ENCODE assay signal across 26 mouse cellular contexts in the genomic region with DNA sequence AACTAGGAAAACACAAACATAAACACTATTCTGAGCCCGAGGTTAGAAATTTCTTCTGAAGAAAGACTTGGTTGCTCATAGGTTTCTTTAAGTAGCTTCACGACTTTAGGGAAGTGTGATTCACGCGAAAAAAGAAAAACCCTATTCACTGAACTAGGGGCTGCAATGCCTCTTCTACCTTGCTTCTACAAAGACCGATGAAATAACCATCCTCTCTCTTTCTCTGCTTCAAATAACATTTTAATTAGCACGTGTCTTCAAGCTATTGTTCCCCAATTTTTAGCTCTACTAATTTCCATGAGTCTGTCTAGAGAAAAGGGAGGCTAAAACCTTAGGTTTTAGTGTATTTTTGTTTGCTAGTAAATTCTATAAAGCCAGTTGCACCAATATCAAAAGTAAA. TPM values are rescaled to one million over a fixed set of nuclear protein-coding genes. Genes with fewer than 3 reads are reported as not detected.
DNase-seq lines count a peak whose midpoint lies in the region; ATAC-seq and TF ChIP-seq lines count a peak whose summit lies in the region.
"Had no signal": no experiment of that assay in that cellular context is flagged by ENCODE, and none has a peak within 500 bp of the region (broad histone marks: within the 10 kb centered on the region; RNA-seq: fewer than 3 reads in every experiment).

No protein-coding gene starts in this region.

- no peak overlapping the region for H3K4me2 ChIP-seq in forebrain, embryonic 12.5 days
- peak overlapping the region; percentile 6; the same call in 1 of the 2 replicates for H3K4me2 ChIP-seq in midbrain, embryonic 14.5 days (ENCODE audit: low read length)
- H3K4me2 ChIP-seq in midbrain, embryonic 11.5 days, result no peak overlapping the region
- H3K4me2 ChIP-seq in forebrain, embryonic 16.5 days (ENCODE audit: low read length), result no peak overlapping the region; the same call in 1 of the 2 replicates
- H3K4me2 ChIP-seq in kidney, embryonic 15.5 days, result no peak overlapping the region
- H3K4me2 ChIP-seq: embryonic facial prominence, embryonic 13.5 days; heart, embryonic 11.5 days; hindbrain, embryonic 12.5 days; hindbrain, embryonic 15.5 days; intestine, embryonic 15.5 days had no signal

- H3K4me3 ChIP-seq in forebrain, embryonic 10.5 days, result no peak overlapping the region
- no peak overlapping the region for H3K4me3 ChIP-seq in forebrain, embryonic 12.5 days (replicated peaks)
- H3K4me3 ChIP-seq in midbrain, embryonic 14.5 days (replicated peaks; ENCODE audit: low read depth, low read length), result no peak overlapping the region
- H3K4me3 ChIP-seq in midbrain, embryonic 11.5 days (ENCODE audit: low read depth, low read length), result no peak overlapping the region
- H3K4me3 ChIP-seq in forebrain, embryonic 16.5 days (replicated peaks; ENCODE audit: low read length), result no peak overlapping the region
- H3K4me3 ChIP-seq in lung, adult 2 months (replicated peaks; ENCODE audit: extremely low read depth, low read depth, low read length), result no peak overlapping the region
- no peak overlapping the region for H3K4me3 ChIP-seq in kidney, embryonic 15.5 days (replicated peaks)
- H3K4me3 ChIP-seq: embryonic facial prominence, embryonic 10.5 days; embryonic facial prominence, embryonic 13.5 days; erythroblast, embryonic 14.5 days; hindbrain, embryonic 12.5 days; hindbrain, embryonic 15.5 days; intestine, embryonic 15.5 days had no signal

- 38% methylated on average over 6 of the region's 6 CpGs for WGBS in forebrain, embryonic 10.5 days
- 17% methylated on average over 6 of the region's 6 CpGs for WGBS in forebrain, embryonic 12.5 days
- 23% methylated on average over 6 of the region's 6 CpGs for WGBS in midbrain, embryonic 14.5 days
- 34% methylated on average over 6 of the region's 6 CpGs for WGBS in midbrain, embryonic 11.5 days
- whole genome bisulfite sequencing in forebrain, embryonic 16.5 days, result 18% methylated on average over 6 of the region's 6 CpGs
- WGBS in lung, adult 2 months, result 71% methylated on average over 6 of the region's 6 CpGs
- 67% methylated on average over 6 of the region's 6 CpGs for WGBS in kidney, embryonic 15.5 days

- no peak for TF ChIP-seq CTCF in lung, adult 2 months (IDR thresholded peaks at IDR 0.05; ENCODE audit: insufficient read depth, low read length)

- no peak for TF ChIP-seq POLR2A in lung, adult 2 months (IDR thresholded peaks at IDR 0.05; ENCODE audit: borderline replicate concordance, extremely low read depth, low read depth, low read length)

- no peaks in the 10 kb centered on the region for H3K36me3 ChIP-seq in forebrain, embryonic 10.5 days (replicated peaks)
- no peaks in the 10 kb centered on the region for H3K36me3 ChIP-seq in forebrain, embryonic 12.5 days (replicated peaks)
- H3K36me3 ChIP-seq in midbrain, embryonic 14.5 days (ENCODE audit: control insufficient read depth, insufficient read depth, low read length), result no peaks in the 10 kb centered on the region
- H3K36me3 ChIP-seq in midbrain, embryonic 11.5 days (ENCODE audit: control insufficient read depth, insufficient read depth, low read length), result no peaks in the 10 kb centered on the region
- H3K36me3 ChIP-seq in forebrain, embryonic 16.5 days (ENCODE audit: control insufficient read depth, insufficient read depth), result no peaks in the 10 kb centered on the region
- H3K36me3 ChIP-seq in kidney, embryonic 15.5 days, result no peaks in the 10 kb centered on the region
- H3K36me3 ChIP-seq: embryonic facial prominence, embryonic 10.5 days; embryonic facial prominence, embryonic 13.5 days; G1E; hindbrain, embryonic 12.5 days; hindbrain, embryonic 15.5 days; intestine, embryonic 15.5 days had no signal

- ATAC-seq in forebrain, embryonic 12.5 days (ENCODE audit: low FRiP score), result no peak; the same call in 1 of the 2 replicates
- ATAC-seq in midbrain, embryonic 14.5 days (ENCODE audit: low FRiP score, low TSS enrichment), result no peak
- no peak for ATAC-seq in midbrain, embryonic 11.5 days (ENCODE audit: low FRiP score)
- ATAC-seq in forebrain, embryonic 16.5 days, result peak; percentile 50; the same call in 1 of the 2 replicates
- ATAC-seq in erythroid progenitor cell, adult 5-6 weeks (replicated peaks; ENCODE audit: low FRiP score, poor library complexity, severe bottlenecking), result no peak
- ATAC-seq in kidney, embryonic 15.5 days (replicated peaks; ENCODE audit: low FRiP score), result no peak
- ATAC-seq: intestine, embryonic 15.5 days; Patski had no signal

- no peak for DNase-seq in forebrain, embryonic 10.5 days (ENCODE audit: extremely low spot score, low spot score)
- DNase-seq in midbrain, embryonic 14.5 days, result peak; percentile 17
- DNase-seq in midbrain, embryonic 11.5 days (ENCODE audit: low spot score, missing footprints), result no peak
- DNase-seq in lung, adult 2 months, result no peak
- DNase-seq: adrenal gland, postnatal 14 days; B cell, adult 2 months; cerebellum, adult 11-12 months; cerebellum, adult 8-10 months; cerebellum, postnatal 36 days; gastrocnemius, postnatal 10 days; gastrocnemius, postnatal 36 days; kidney, adult 11 months had no signal

- H3K27me3 ChIP-seq in forebrain, embryonic 10.5 days (ENCODE audit: poor library complexity, severe bottlenecking), result no peaks in the 10 kb centered on the region
- no peaks in the 10 kb centered on the region for H3K27me3 ChIP-seq in forebrain, embryonic 12.5 days
- H3K27me3 ChIP-seq in midbrain, embryonic 14.5 days (ENCODE audit: control insufficient read depth, insufficient read depth, low read length), result no peaks in the 10 kb centered on the region
- no peaks in the 10 kb centered on the region for H3K27me3 ChIP-seq in midbrain, embryonic 11.5 days (ENCODE audit: control insufficient read depth, insufficient read depth, low read length)
- no peaks in the 10 kb centered on the region for H3K27me3 ChIP-seq in forebrain, embryonic 16.5 days (replicated peaks; ENCODE audit: control insufficient read depth, insufficient read depth, low read length)
- no peaks in the 10 kb centered on the region for H3K27me3 ChIP-seq in kidney, embryonic 15.5 days
- H3K27me3 ChIP-seq: CH12.LX; embryonic facial prominence, embryonic 13.5 days; hindbrain, embryonic 12.5 days; hindbrain, embryonic 15.5 days; intestine, embryonic 15.5 days had no signal

- no peak overlapping the region for H3K9ac ChIP-seq in forebrain, embryonic 12.5 days
- H3K9ac ChIP-seq in midbrain, embryonic 14.5 days (replicated peaks; ENCODE audit: low read length), result no peak overlapping the region
- H3K9ac ChIP-seq in midbrain, embryonic 11.5 days (ENCODE audit: low read length), result no peak overlapping the region
- H3K9ac ChIP-seq in forebrain, embryonic 16.5 days (replicated peaks; ENCODE audit: low read depth, low read length), result no peak overlapping the region
- H3K9ac ChIP-seq in kidney, embryonic 15.5 days, result no peak overlapping the region
- H3K9ac ChIP-seq: embryonic facial prominence, embryonic 13.5 days; hindbrain, embryonic 12.5 days; hindbrain, embryonic 15.5 days; intestine, embryonic 15.5 days had no signal

- peaks cover 28% of the 10 kb centered on the region for H3K4me1 ChIP-seq in forebrain, embryonic 10.5 days
- H3K4me1 ChIP-seq in forebrain, embryonic 12.5 days, result peaks cover 16% of the 10 kb centered on the region
- H3K4me1 ChIP-seq in midbrain, embryonic 14.5 days (ENCODE audit: control insufficient read depth, insufficient read depth, low read length), result peaks cover 18% of the 10 kb centered on the region
- H3K4me1 ChIP-seq in midbrain, embryonic 11.5 days (ENCODE audit: control insufficient read depth, insufficient read depth, low read length), result peaks cover 9% of the 10 kb centered on the region; the same call in 1 of the 2 replicates
- H3K4me1 ChIP-seq in forebrain, embryonic 16.5 days (replicated peaks; ENCODE audit: control insufficient read depth, insufficient read depth, low read length), result peaks cover 4% of the 10 kb centered on the region; the same call in 1 of the 2 replicates
- H3K4me1 ChIP-seq in lung, adult 2 months (ENCODE audit: control insufficient read depth, insufficient read depth, low read length), result no peaks in the 10 kb centered on the region
- no peaks in the 10 kb centered on the region for H3K4me1 ChIP-seq in kidney, embryonic 15.5 days
- H3K4me1 ChIP-seq: embryonic facial prominence, embryonic 13.5 days; intestine, embryonic 15.5 days had no signal

- peak overlapping the region; percentile 13; the same call in 1 of the 2 replicates for H3K27ac ChIP-seq in forebrain, embryonic 10.5 days
- H3K27ac ChIP-seq in forebrain, embryonic 12.5 days, result no peak overlapping the region
- H3K27ac ChIP-seq in midbrain, embryonic 14.5 days (replicated peaks; ENCODE audit: low read depth, low read length), result no peak overlapping the region
- no peak overlapping the region for H3K27ac ChIP-seq in midbrain, embryonic 11.5 days (ENCODE audit: low read depth, low read length)
- H3K27ac ChIP-seq in forebrain, embryonic 16.5 days (ENCODE audit: low read length), result no peak overlapping the region
- H3K27ac ChIP-seq in kidney, embryonic 15.5 days, result no peak overlapping the region
- H3K27ac ChIP-seq: embryonic facial prominence, embryonic 10.5 days; embryonic facial prominence, embryonic 13.5 days; hindbrain, embryonic 12.5 days; hindbrain, embryonic 15.5 days; intestine, embryonic 15.5 days had no signal

- H3K9me3 ChIP-seq in forebrain, embryonic 10.5 days, result no peaks in the 10 kb centered on the region
- H3K9me3 ChIP-seq in forebrain, embryonic 12.5 days, result no peaks in the 10 kb centered on the region
- H3K9me3 ChIP-seq in midbrain, embryonic 14.5 days (ENCODE audit: control insufficient read depth, low read length), result no peaks in the 10 kb centered on the region
- H3K9me3 ChIP-seq in midbrain, embryonic 11.5 days (ENCODE audit: control insufficient read depth, low read length), result no peaks in the 10 kb centered on the region
- H3K9me3 ChIP-seq in forebrain, embryonic 16.5 days (ENCODE audit: control insufficient read depth, low read length), result no peaks in the 10 kb centered on the region
- H3K9me3 ChIP-seq in kidney, embryonic 15.5 days (replicated peaks), result no peaks in the 10 kb centered on the region
- H3K9me3 ChIP-seq: embryonic facial prominence, embryonic 10.5 days; embryonic facial prominence, embryonic 13.5 days; G1E; hindbrain, embryonic 12.5 days; hindbrain, embryonic 15.5 days; intestine, embryonic 15.5 days had no signal

RNA-seq across cellular contexts. Expression of a gene that starts 25.5 kb away (rescaled TPM):
- polyA plus RNA-seq in forebrain, embryonic 10.5 days (2016; fragmentation: Nextera tagmentation; extraction: Ambion mirVana), result 3.7 and 4.5 TPM in 2 replicates
- 17.3 and 23.5 TPM in 2 replicates for polyA plus RNA-seq in forebrain, embryonic 12.5 days (2016; fragmentation: Nextera tagmentation; extraction: Ambion mirVana)
- 18.7 and 23.5 TPM in 2 replicates for polyA plus RNA-seq in midbrain, embryonic 14.5 days (2014; fragmentation: Nextera tagmentation; extraction: Ambion mirVana)
- 5.7 and 6.1 TPM in 2 replicates for polyA plus RNA-seq in midbrain, embryonic 11.5 days (2014; fragmentation: Nextera tagmentation; extraction: Ambion mirVana)
- 20.4 and 26.2 TPM in 2 replicates for polyA plus RNA-seq in forebrain, embryonic 16.5 days (2015; fragmentation: Nextera tagmentation; extraction: Ambion mirVana)
- total RNA-seq in erythroid progenitor cell, adult 5-6 weeks (2015; ENCODE audit: low replicate concordance), result 1.4 TPM in 1 of 2 replicates, not detected in the other
- not detected in 2 replicates for total RNA-seq in erythroid progenitor cell, adult 5-6 weeks (2017; ENCODE audit: low replicate concordance)
- 3.5 and 5.6 TPM in 2 replicates for polyA plus RNA-seq in lung, adult 2 months (2012; rRNA removed)
- 17.0 TPM in 2 replicates for polyA plus RNA-seq in kidney, embryonic 15.5 days (2015; fragmentation: Nextera tagmentation; extraction: Ambion mirVana)
- total RNA-seq: CH12.LX had no signal
- polyA plus RNA-seq: erythroblast, embryonic 14.5 days; G1E had no signal
